Mouse (Mus musculus) embryonic facial prominence, embryonic 10.5 days (tissue): ENCODE measurements around the gene Gabrq. TPM values are rescaled to one million over a fixed set of nuclear protein-coding genes. Genes with fewer than 3 reads are reported as not detected.

ENCODE experiments used
- DNase-seq: peaks from one replicate; pipeline ENCODE4 v3.0.0-alpha.2; 2017; ENCODE audit warnings: low spot score
- H3K27ac ChIP-seq: fragments of 300-500 bp; sonication (generic); replicated peaks from 2 replicates; pipeline ENCODE4 v1.5.1; 2016; ENCODE audit warnings: mild to moderate bottlenecking
- H3K27me3 ChIP-seq: fragments of 300-500 bp; sonication (generic); replicated peaks from 2 replicates; pipeline ENCODE4 v1.6.1; 2016; ENCODE audit warnings: low read depth, mild to moderate bottlenecking; ENCODE audit not compliant: poor library complexity, severe bottlenecking
- H3K36me3 ChIP-seq: fragments of 300-500 bp; sonication (generic); replicated peaks from 2 replicates; pipeline ENCODE4 v1.6.1; 2016; ENCODE audit warnings: mild to moderate bottlenecking, moderate library complexity
- H3K4me1 ChIP-seq: fragments of 300-500 bp; sonication (generic); 2 replicates; pipeline ENCODE4 v1.6.1; 2016
- H3K4me3 ChIP-seq: fragments of 300-500 bp; sonication (generic); 2 replicates; pipeline ENCODE4 v1.5.1; 2016; ENCODE audit warnings: mild to moderate bottlenecking, moderate library complexity
- H3K9me3 ChIP-seq: fragments of 300-500 bp; sonication (generic); 2 replicates; pipeline ENCODE4 v1.6.1; 2016; ENCODE audit warnings: mild to moderate bottlenecking
- WGBS: fragments of 180-500 bp; shearing (Covaris S2); methylation state at CpG from one replicate; pipeline ENCODE4 v1.1.7; 2016; 5-methylcytosine and 5-hydroxymethylcytosine counted together
- polyA plus RNA-seq: library from polyadenylated mRNA; unstranded; fragments of >200 nt; fragmentation: Nextera tagmentation; extraction: Ambion mirVana; gene quantifications from 2 replicates; pipeline ENCODE4 v1.2.1, GENCODE M21; 2016

Gabrq gene
- polyA plus RNA-seq: 0.18 and 0.24 TPM in 2 replicates

DNA sequence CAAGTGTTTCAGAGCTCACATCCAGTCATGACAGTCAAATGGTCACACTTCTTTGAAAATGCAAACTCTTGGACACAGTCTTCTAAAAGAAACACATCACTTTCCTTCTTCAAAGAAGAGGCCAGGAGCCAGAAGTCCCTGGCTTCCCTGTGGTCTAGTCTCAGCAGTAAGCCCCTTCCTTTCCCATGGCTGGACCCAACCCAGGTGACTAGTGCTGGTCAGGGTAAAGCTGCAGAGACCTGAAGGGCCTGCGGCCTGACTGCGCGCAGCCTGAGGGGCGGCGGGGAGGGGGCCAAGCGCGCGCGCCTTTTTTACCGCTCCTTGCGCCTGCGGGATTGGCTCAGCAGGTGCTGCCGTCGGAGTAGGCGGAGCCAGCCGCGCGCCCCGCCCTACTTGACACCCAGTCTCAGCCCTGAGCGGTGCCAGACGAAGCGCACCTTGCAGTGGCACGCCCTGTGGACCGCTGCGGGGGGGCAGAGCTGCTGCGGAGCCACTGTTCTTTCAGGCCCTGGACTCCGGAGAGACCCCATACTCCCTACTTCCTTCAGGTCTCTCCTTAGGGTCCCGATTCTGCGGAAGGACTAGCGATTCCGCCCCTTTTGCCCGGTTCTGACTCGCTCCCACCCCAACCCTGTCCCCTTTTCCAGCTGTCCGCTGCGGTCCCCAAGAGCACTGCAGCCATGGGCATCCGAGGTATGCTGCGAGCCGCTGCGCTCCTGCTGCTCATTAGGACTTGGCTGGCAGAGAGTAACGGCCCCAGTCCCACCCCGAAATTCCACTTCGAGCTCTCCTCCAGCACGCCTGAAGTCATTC is at the start of gene Gabrq:
TSS of gene Gabrq (plus strand) at position 403 of the 813 bp plus-strand sequence.
- no peak within 1 kb of the TSS for H3K27ac ChIP-seq
- peaks cover 60% of the 10 kb centered on the region for H3K27me3 ChIP-seq
- peaks cover 11% of the 10 kb centered on the region; the same call in 1 of the 2 replicates for H3K4me1 ChIP-seq
- peak within 1 kb of the TSS; percentile 54 for H3K4me3 ChIP-seq
- peak; percentile 57 for DNase-seq
- no peaks in the 10 kb centered on the region for H3K36me3 ChIP-seq
- 22% methylated on average over 43 of the region's 43 CpGs for WGBS
- H3K9me3 ChIP-seq: no peaks in the 10 kb centered on the region

DNA sequence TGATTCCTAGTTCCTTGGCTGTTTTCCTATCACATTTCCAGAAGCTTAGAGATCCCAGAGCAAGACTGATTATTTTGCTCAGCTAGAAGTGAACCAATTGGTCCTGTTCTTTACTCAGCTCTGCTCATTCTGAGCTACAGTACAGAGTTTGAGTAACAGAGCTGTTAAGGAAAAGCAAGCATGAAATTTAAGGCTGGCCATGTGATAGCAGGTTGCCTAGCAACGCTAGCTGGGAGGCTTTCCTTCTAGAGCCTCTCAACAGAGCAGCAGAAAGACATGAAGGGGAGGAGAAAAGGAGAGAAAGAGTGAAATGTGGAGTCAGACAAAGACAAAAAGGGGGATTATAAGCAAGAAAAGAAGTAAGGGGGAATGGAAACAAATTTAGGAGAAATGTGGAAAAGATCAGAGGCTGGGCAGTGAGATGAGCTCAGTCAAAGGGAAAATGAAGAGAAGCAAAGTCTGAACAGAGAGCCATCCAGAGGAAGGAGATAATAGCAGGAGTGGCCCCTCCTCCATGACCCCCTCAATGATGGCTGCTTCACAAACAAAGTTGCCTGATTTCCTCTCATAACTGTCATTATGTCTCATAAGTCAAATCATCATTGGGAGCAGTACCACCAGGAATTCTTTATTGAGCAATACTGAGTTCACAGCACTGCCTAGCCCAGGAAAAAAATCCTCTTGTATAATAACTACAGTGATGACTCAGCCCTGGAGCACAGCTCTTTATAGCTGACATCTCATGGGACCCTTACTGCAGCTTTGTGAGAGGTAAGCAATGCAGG is 36.0 kb upstream of the Gabrq start:
- DNase-seq: peak; percentile 34
- no peak overlapping the region for H3K4me3 ChIP-seq
- WGBS: 32% methylated on average over 1 of the region's 1 CpGs
- H3K9me3 ChIP-seq: no peaks in the 10 kb centered on the region
- no peak overlapping the region for H3K27ac ChIP-seq
- H3K4me1 ChIP-seq: no peaks in the 10 kb centered on the region
- no peaks in the 10 kb centered on the region for H3K27me3 ChIP-seq
- H3K36me3 ChIP-seq: no peaks in the 10 kb centered on the region

DNA sequence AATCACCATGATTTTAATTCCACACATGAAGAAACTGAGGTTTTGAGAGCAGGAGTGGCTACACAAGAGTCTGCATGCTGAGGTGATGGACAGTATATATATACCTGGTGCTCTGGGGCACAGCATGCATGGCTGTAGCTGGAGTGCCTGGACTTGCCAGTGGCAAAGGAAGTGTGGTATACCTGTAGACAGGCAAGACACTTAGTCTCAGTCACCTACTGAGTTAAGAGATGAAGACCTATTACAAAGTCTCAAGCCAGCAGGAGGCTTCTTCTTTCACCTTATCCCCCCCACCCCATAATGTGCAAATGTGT is 35.5 kb upstream of the Gabrq start:
- H3K27me3 ChIP-seq: no peaks in the 10 kb centered on the region
- H3K36me3 ChIP-seq: no peaks in the 10 kb centered on the region
- DNase-seq: no peak
- H3K9me3 ChIP-seq: no peaks in the 10 kb centered on the region
- no peak overlapping the region for H3K27ac ChIP-seq
- H3K4me3 ChIP-seq: no peak overlapping the region
- no peaks in the 10 kb centered on the region for H3K4me1 ChIP-seq

DNA sequence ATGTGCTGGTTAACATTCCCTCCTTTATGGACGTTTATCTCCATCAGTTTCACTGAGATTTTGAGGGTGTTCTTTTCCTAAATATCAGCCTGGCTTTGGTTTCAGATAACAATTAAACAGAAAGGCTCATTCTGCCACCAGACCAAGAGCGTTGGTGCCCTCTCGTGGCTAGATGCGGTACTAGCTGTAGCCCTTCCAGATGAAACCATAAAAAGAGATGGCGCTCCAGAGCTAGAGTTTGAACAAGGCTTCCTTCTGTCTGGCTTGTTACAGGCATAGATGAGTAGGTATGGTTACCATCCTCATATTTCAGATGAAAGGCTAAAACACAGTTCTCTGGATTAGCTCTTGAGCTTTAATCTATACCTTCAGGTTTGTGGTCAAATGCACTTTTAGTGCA is 5.4 kb upstream of the Gabrq start:
- H3K9me3 ChIP-seq: no peaks in the 10 kb centered on the region
- no peaks in the 10 kb centered on the region for H3K4me1 ChIP-seq
- peak; percentile 71 for DNase-seq
- no peak overlapping the region for H3K27ac ChIP-seq
- H3K36me3 ChIP-seq: no peaks in the 10 kb centered on the region
- no peak overlapping the region for H3K4me3 ChIP-seq
- WGBS: 3% methylated on average over 5 of the region's 5 CpGs
- H3K27me3 ChIP-seq: peaks cover 17% of the 10 kb centered on the region

DNA sequence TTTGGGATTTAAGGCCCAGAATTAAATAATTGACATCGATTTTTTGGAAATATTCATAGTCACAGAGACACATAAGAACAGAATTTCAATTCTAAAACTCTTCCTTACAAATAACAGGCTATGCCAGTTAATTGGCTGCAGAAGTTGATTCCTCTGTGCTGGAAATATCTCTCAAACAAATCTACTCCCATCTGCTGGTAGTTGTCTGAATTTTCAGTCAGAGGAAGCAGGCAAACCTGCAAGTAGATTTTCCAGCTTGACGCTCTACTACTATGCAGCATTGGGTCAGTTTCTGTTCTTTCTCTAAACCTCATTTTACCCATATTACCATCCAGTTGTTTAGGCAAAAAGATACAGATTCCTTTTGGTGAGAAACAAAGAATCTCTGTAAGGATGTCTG is 1.7 kb upstream of the Gabrq start:
- no peak overlapping the region for H3K27ac ChIP-seq
- H3K9me3 ChIP-seq: no peaks in the 10 kb centered on the region
- WGBS: 73% methylated on average over 2 of the region's 2 CpGs
- H3K4me3 ChIP-seq: no peak overlapping the region
- no peak for DNase-seq
- H3K4me1 ChIP-seq: peaks cover 11% of the 10 kb centered on the region; the same call in 1 of the 2 replicates
- no peaks in the 10 kb centered on the region for H3K36me3 ChIP-seq
- H3K27me3 ChIP-seq: peaks cover 52% of the 10 kb centered on the region

DNA sequence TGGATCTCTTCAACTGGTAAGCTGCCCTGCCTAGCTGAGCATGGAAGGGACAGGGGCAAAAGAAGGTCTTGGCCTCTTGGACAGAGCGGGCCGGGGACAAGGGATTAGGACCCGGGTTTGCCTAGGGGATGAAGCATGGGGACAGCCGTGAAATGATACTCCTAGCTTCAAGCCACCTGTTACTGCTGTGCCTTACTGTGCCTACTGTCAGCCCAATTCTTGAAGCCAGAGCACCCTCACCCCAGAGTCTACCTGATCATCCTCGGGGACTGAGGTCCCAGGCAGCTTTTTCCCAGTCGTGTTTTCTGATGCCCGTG is 569 bp downstream of the Gabrq start:
- Histone ChIP-seq H3K9me3 (no peaks in the 10 kb centered on the region), H3K4me1 (peaks cover 11% of the 10 kb centered on the region; the same call in 1 of the 2 replicates), H3K36me3 (no peaks in the 10 kb centered on the region), H3K4me3 (peak overlapping the region; percentile 54), H3K27ac (no peak overlapping the region), H3K27me3 (peaks cover 60% of the 10 kb centered on the region)
- DNase-seq: no peak
- WGBS: 41% methylated on average over 7 of the region's 7 CpGs

Other genes starting within 250 kb of the Gabrq start
- 1.9 and 2.5 TPM in 2 replicates for gene Gabra3, start 168.3 kb upstream of the Gabrq start, polyA plus RNA-seq
- gene Cetn2, start 93.2 kb downstream of the Gabrq start, polyA plus RNA-seq: 91.1 and 94.6 TPM in 2 replicates
- gene Nsdhl, start 93.4 kb downstream of the Gabrq start, polyA plus RNA-seq: 34.0 and 36.4 TPM in 2 replicates
- gene Zfp185, start 162.2 kb downstream of the Gabrq start, polyA plus RNA-seq: 3.7 and 5.6 TPM in 2 replicates
- gene Pnma5, start 211.9 kb downstream of the Gabrq start, polyA plus RNA-seq: 0.09 TPM in 1 of 2 replicates, not detected in the other
- gene Pnma3, start 239.6 kb downstream of the Gabrq start, polyA plus RNA-seq: 0.14 and 0.37 TPM in 2 replicates